Mouse (Mus musculus): Measurements from ENCODE around the gene Trim27.

Trim27 gene

GRCm38 (mm10) chr13:21179367-21179723 lies at the start of gene Trim27:
TSS of gene Trim27 (plus strand) at chr13:21179445.
- DNase-seq: no peak

GRCm38 (mm10) chr13:21142421-21142820 lies 36.8 kb upstream of the Trim27 start:
- no peak for DNase-seq

GRCm38 (mm10) chr13:21145767-21146166 lies 33.5 kb upstream of the Trim27 start, which contains the start of gene Olfr1368:
TSS of gene Olfr1368 (minus strand) at chr13:21145867.
- DNase-seq: no peak

GRCm38 (mm10) chr13:21155888-21156287 lies 23.4 kb upstream of the Trim27 start:
- no peak for DNase-seq

- DNase-seq: no peak
Observed at GRCm38 (mm10) chr13:21158071-21158470, 21.2 kb upstream of the Trim27 start.

- DNase-seq: peak; percentile 93
Observed at GRCm38 (mm10) chr13:21158785-21159474, 20.3 kb upstream of the Trim27 start.

GRCm38 (mm10) chr13:21159475-21159819 lies 19.8 kb upstream of the Trim27 start:
- no peak for DNase-seq

- no peak for DNase-seq
Observed at GRCm38 (mm10) chr13:21160041-21160511, 19.2 kb upstream of the Trim27 start.

GRCm38 (mm10) chr13:21160657-21161590 lies 18.3 kb upstream of the Trim27 start:
- peak; percentile 94 for DNase-seq

- DNase-seq: no peak
Observed at GRCm38 (mm10) chr13:21161591-21161990, 17.7 kb upstream of the Trim27 start.

- no peak for DNase-seq
Observed at GRCm38 (mm10) chr13:21162591-21162990, 16.7 kb upstream of the Trim27 start.

- DNase-seq: peak; percentile 84
Observed at GRCm38 (mm10) chr13:21166936-21167909, 12.0 kb upstream of the Trim27 start.

- peak; percentile 53 for DNase-seq
Observed at GRCm38 (mm10) chr13:21167910-21168300, 11.3 kb upstream of the Trim27 start.

- DNase-seq: peak; percentile 49
Observed at GRCm38 (mm10) chr13:21168371-21169011, 10.8 kb upstream of the Trim27 start.

- peak; percentile 32 for DNase-seq
Observed at GRCm38 (mm10) chr13:21169121-21169656, 10.1 kb upstream of the Trim27 start.

- peak; percentile 80 for DNase-seq
Observed at GRCm38 (mm10) chr13:21169657-21170430, 9.4 kb upstream of the Trim27 start.

GRCm38 (mm10) chr13:21170431-21171155 lies 8.7 kb upstream of the Trim27 start:
- DNase-seq: no peak

- DNase-seq: no peak
Observed at GRCm38 (mm10) chr13:21171156-21171530, 8.1 kb upstream of the Trim27 start.

- DNase-seq: no peak
Observed at GRCm38 (mm10) chr13:21171600-21172150, 7.6 kb upstream of the Trim27 start.
